Mouse (Mus musculus): ENCODE data around the gene Phospho2.
"Not testable (repeated sequence)": the region's sequence is repeated elsewhere in the genome, so short reads cannot be mapped to it uniquely, and the experiment has no call there.

Phospho2 gene

GRCm38 (mm10) chr2:69789429-69790069, at the start of gene Phospho2, which contains the start of gene Ccdc173:
Phospho2 (plus strand) TSS chr2:69789623.
Ccdc173 (minus strand) TSS chr2:69789575.
- peak; percentile 92 for DNase-seq (ENCODE audit: low read depth, low spot score)

- DNase-seq (ENCODE audit: low read depth, low spot score): no peak
These were observed 44.3 kb upstream of the Phospho2 start for GRCm38 (mm10) chr2:69745091-69745490.

GRCm38 (mm10) chr2:69760980-69761379, 28.4 kb upstream of the Phospho2 start:
- DNase-seq (ENCODE audit: low read depth, low spot score): no peak

GRCm38 (mm10) chr2:69763340-69763739, 26.1 kb upstream of the Phospho2 start:
- DNase-seq (ENCODE audit: low read depth, low spot score): no peak

GRCm38 (mm10) chr2:69764716-69765115, 24.7 kb upstream of the Phospho2 start:
- no peak for DNase-seq (ENCODE audit: low read depth, low spot score)

GRCm38 (mm10) chr2:69773331-69773730, 16.1 kb upstream of the Phospho2 start:
- no peak for DNase-seq (ENCODE audit: low read depth, low spot score)

GRCm38 (mm10) chr2:69777985-69778835, 11.2 kb upstream of the Phospho2 start:
- no peak for DNase-seq (ENCODE audit: low read depth, low spot score)

GRCm38 (mm10) chr2:69778836-69779177, 10.6 kb upstream of the Phospho2 start:
- DNase-seq (ENCODE audit: low read depth, low spot score): no peak

- no peak for DNase-seq (ENCODE audit: low read depth, low spot score)
These were observed 449 bp upstream of the Phospho2 start for GRCm38 (mm10) chr2:69788974-69789373.

GRCm38 (mm10) chr2:69790285-69790684, 862 bp downstream of the Phospho2 start:
- DNase-seq (ENCODE audit: low read depth, low spot score): peak; percentile 86

- DNase-seq (ENCODE audit: low read depth, low spot score): no peak
These were observed 1.3 kb downstream of the Phospho2 start for GRCm38 (mm10) chr2:69790722-69791121.

- no peak for DNase-seq (ENCODE audit: low read depth, low spot score)
These were observed 13.5 kb downstream of the Phospho2 start for GRCm38 (mm10) chr2:69802911-69803312.

GRCm38 (mm10) chr2:69803756-69804155, 14.3 kb downstream of the Phospho2 start:
- DNase-seq (ENCODE audit: low read depth, low spot score): no peak

GRCm38 (mm10) chr2:69804663-69805062, 15.2 kb downstream of the Phospho2 start:
- DNase-seq (ENCODE audit: low read depth, low spot score): not testable (repeated sequence)

- DNase-seq (ENCODE audit: low read depth, low spot score): no peak
These were observed 20.7 kb downstream of the Phospho2 start for GRCm38 (mm10) chr2:69810169-69810568.

GRCm38 (mm10) chr2:69811349-69811748, 21.9 kb downstream of the Phospho2 start:
- DNase-seq (ENCODE audit: low read depth, low spot score): not testable (repeated sequence)

- DNase-seq (ENCODE audit: low read depth, low spot score): no peak
These were observed 27.2 kb downstream of the Phospho2 start for GRCm38 (mm10) chr2:69816575-69816974.

- no peak for DNase-seq (ENCODE audit: low read depth, low spot score)
These were observed 29.1 kb downstream of the Phospho2 start for GRCm38 (mm10) chr2:69818350-69819085.

GRCm38 (mm10) chr2:69820201-69820600, 30.8 kb downstream of the Phospho2 start:
- DNase-seq (ENCODE audit: low read depth, low spot score): no peak

- no peak for DNase-seq (ENCODE audit: low read depth, low spot score)
These were observed 32.3 kb downstream of the Phospho2 start, which contains the start of gene Klhl23 for GRCm38 (mm10) chr2:69821711-69822110. Klhl23 (plus strand) TSS chr2:69821944.

- DNase-seq (ENCODE audit: low read depth, low spot score): peak; percentile 22
These were observed 33.1 kb downstream of the Phospho2 start for GRCm38 (mm10) chr2:69822361-69823128.

Data from WW6 (cell line).